Mouse (Mus musculus): ENCODE results near the gene Pcyt1a. TPM values are rescaled to one million over a fixed set of nuclear protein-coding genes. Genes with fewer than 3 reads are reported as not detected.

Gene Pcyt1a
- polyA plus RNA-seq, 1 experiment from 2014 or later = 48.8 TPM

DNA sequence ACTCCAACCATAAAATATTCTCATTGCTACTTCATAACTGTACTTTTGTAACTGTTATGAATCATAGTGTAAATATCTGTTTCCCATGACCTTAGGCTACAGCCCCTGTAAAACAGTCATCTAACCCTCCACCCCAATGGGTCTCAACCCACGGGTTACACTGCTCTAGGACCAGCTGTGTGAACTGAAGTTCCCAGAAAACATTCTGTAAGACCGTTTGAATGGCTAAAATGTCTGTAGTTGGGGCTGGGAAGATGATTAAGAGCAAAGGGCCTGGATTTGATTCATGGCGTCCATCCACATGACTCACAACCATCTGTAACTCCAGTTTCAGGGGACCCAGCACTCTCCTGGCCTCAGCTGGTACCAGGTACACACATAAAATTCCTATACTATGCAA, 32.5 kb upstream of the Pcyt1a start:
- Histone ChIP-seq H3K9ac (replicated peaks; ENCODE audit: low read depth, low read length) (no peak overlapping the region), H3K4me2 (ENCODE audit: low read length) (no peak overlapping the region), H3K27me3 (replicated peaks; ENCODE audit: control insufficient read depth, insufficient read depth, low read length) (no peaks in the 10 kb centered on the region), H3K9me3 (ENCODE audit: control insufficient read depth, low read length) (no peaks in the 10 kb centered on the region), H3K4me3 (replicated peaks; ENCODE audit: low read length) (no peak overlapping the region), H3K4me1 (replicated peaks; ENCODE audit: control insufficient read depth, insufficient read depth, low read length) (no peaks in the 10 kb centered on the region), H3K27ac (ENCODE audit: low read length) (no peak overlapping the region), H3K36me3 (ENCODE audit: control insufficient read depth, insufficient read depth) (no peaks in the 10 kb centered on the region)
- ATAC-seq = no peak
- 75% methylated on average over 3 of the region's 3 CpGs for WGBS

DNA sequence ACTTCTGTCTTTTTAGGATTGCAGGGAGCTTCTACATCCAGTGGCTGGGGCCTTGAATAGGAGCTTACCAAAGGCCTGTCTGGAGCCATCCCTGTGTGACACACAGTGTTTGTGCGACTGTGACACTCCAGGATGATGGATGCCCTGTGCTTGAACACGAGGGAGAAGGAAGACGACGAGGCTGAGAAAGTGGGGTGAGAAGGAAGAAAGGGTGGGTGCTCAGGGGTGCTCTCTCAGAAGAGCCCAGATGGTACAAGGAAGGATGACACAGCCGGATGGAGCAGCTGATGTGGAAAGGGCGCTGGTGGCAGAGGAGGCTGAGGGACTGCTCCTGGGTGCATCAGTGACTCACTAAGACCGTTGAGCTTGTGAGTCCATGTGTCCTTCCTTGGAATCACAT, 30.5 kb upstream of the Pcyt1a start, which contains the start of gene Tm4sf19:
Gene Tm4sf19, plus strand, starts transcription at position 240 of the 400 bp plus-strand sequence.
- no peak within 1 kb of the TSS for H3K4me3 ChIP-seq (replicated peaks; ENCODE audit: low read length)
- no peaks in the 10 kb centered on the region for H3K36me3 ChIP-seq (ENCODE audit: control insufficient read depth, insufficient read depth)
- no peak within 1 kb of the TSS for H3K27ac ChIP-seq (ENCODE audit: low read length)
- H3K4me1 ChIP-seq (replicated peaks; ENCODE audit: control insufficient read depth, insufficient read depth, low read length) = no peaks in the 10 kb centered on the region
- H3K9me3 ChIP-seq (ENCODE audit: control insufficient read depth, low read length) = no peaks in the 10 kb centered on the region
- H3K27me3 ChIP-seq (replicated peaks; ENCODE audit: control insufficient read depth, insufficient read depth, low read length) = no peaks in the 10 kb centered on the region
- ATAC-seq = no peak
- no peak within 1 kb of the TSS for H3K4me2 ChIP-seq (ENCODE audit: low read length)
- WGBS = 90% methylated on average over 7 of the region's 7 CpGs
- no peak within 1 kb of the TSS for H3K9ac ChIP-seq (replicated peaks; ENCODE audit: low read depth, low read length)

DNA sequence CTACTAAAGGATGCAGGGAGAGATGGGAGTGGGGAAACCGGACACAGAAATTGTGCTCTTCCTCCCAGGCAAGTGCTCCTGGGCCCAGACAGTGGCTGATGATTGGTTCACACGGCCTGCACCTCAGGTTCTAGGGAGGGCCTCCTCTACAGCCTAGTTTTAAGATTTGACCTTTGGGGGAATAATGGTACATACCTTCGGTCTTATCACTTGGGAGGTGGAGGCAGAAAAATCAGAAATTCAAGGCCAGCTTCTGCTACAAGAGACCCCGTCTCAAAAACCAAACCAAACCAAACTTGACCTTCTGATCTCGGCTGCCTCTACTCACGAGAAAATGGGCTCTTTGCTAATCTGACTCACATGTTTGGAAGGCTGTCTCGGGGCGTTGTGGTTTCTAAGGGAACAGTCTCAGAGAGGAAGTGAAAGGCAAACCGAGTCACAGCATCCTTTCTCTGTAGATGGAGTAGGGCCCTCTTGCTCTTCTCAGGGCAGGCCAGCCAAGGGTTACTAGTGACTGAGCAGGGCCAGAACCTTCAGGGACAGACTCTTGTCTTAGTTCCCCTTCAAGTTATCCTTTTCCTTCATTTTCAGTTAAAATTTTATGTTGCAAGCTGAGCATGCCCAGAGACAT, 29.3 kb upstream of the Pcyt1a start:
- H3K4me2 ChIP-seq (ENCODE audit: low read length) = no peak overlapping the region
- 84% methylated on average over 9 of the region's 9 CpGs for WGBS
- ATAC-seq = no peak
- no peaks in the 10 kb centered on the region for H3K4me1 ChIP-seq (replicated peaks; ENCODE audit: control insufficient read depth, insufficient read depth, low read length)
- no peaks in the 10 kb centered on the region for H3K27me3 ChIP-seq (replicated peaks; ENCODE audit: control insufficient read depth, insufficient read depth, low read length)
- H3K27ac ChIP-seq (ENCODE audit: low read length) = no peak overlapping the region
- H3K36me3 ChIP-seq (ENCODE audit: control insufficient read depth, insufficient read depth) = no peaks in the 10 kb centered on the region
- H3K9me3 ChIP-seq (ENCODE audit: control insufficient read depth, low read length) = no peaks in the 10 kb centered on the region
- no peak overlapping the region for H3K9ac ChIP-seq (replicated peaks; ENCODE audit: low read depth, low read length)
- H3K4me3 ChIP-seq (replicated peaks; ENCODE audit: low read length) = no peak overlapping the region

DNA sequence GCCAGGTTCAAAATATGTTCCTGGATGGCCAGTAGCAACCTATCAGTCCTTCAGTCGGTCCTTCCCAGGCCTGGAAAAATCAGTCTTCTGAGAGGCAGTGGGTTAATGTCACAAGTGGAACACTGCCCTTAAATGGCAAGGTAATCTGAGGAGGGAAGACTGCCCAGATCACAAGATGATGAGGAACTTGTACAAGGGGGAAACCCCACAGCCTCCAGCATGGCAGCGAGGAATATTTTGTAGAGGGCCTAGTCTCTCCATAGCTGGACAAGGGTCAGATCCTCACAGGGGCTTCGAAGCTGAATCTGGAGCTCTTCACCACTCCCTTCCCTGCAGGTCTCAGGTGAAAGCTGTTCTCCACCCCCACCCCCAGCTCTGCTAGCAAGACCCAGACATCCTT, 27.9 kb upstream of the Pcyt1a start:
- no peak for ATAC-seq

DNA sequence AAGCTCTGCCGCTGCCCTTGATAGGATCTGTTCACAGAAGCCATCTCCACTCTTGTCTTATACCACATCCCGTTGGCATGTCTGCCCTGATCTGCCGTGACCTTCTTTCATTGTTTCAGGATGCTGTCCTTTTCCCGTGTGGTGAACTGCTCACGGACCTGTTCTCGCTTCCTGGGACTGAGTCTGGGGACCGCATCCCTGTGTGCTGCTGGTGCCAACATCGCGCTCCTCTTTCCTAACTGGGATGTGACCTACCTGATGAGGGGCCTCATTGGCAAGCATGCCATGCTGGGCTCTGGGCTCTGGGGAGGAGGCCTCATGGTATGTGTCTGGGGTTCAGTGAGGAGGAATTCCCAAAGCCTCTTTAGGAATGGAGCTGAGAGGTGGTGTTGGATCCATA, 25.0 kb upstream of the Pcyt1a start:
- H3K4me1 ChIP-seq (replicated peaks; ENCODE audit: control insufficient read depth, insufficient read depth, low read length) = no peaks in the 10 kb centered on the region
- no peaks in the 10 kb centered on the region for H3K36me3 ChIP-seq (ENCODE audit: control insufficient read depth, insufficient read depth)
- WGBS = 91% methylated on average over 9 of the region's 9 CpGs
- H3K27me3 ChIP-seq (replicated peaks; ENCODE audit: control insufficient read depth, insufficient read depth, low read length) = no peaks in the 10 kb centered on the region
- no peaks in the 10 kb centered on the region for H3K9me3 ChIP-seq (ENCODE audit: control insufficient read depth, low read length)
- no peak overlapping the region for H3K4me3 ChIP-seq (replicated peaks; ENCODE audit: low read length)
- H3K27ac ChIP-seq (ENCODE audit: low read length) = no peak overlapping the region
- no peak overlapping the region for H3K9ac ChIP-seq (replicated peaks; ENCODE audit: low read depth, low read length)
- no peak overlapping the region for H3K4me2 ChIP-seq (ENCODE audit: low read length)
- no peak for ATAC-seq

More for the DNA sequence above, 27.9 kb upstream of the Pcyt1a start:
- Histone ChIP-seq H3K27me3 (replicated peaks; ENCODE audit: control insufficient read depth, insufficient read depth, low read length) (no peaks in the 10 kb centered on the region), H3K27ac (ENCODE audit: low read length) (no peak overlapping the region), H3K4me1 (replicated peaks; ENCODE audit: control insufficient read depth, insufficient read depth, low read length) (no peaks in the 10 kb centered on the region), H3K9ac (replicated peaks; ENCODE audit: low read depth, low read length) (no peak overlapping the region), H3K4me3 (replicated peaks; ENCODE audit: low read length) (no peak overlapping the region), H3K4me2 (ENCODE audit: low read length) (no peak overlapping the region), H3K36me3 (ENCODE audit: control insufficient read depth, insufficient read depth) (no peaks in the 10 kb centered on the region), H3K9me3 (ENCODE audit: control insufficient read depth, low read length) (no peaks in the 10 kb centered on the region)
- 86% methylated on average over 3 of the region's 3 CpGs for WGBS

DNA sequence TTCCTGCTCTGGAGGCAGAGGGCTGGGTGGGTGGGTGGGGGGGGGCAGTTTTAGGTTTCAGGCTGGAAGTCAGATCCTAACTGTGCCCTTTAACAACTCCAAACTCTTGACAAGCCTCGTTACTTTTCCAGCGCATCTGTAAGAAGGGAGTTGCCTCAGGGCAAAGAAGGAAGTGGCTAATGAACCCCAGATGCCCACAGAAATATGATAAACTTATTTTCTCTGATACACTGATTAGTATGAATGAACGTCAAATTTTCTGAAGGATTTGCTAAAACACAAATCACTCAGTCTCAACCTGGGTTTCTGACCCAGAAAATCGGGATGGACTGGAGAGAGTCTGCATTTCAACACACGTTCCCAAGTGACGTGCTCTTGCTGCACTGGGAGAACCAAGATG, 24.1 kb upstream of the Pcyt1a start:
- Histone ChIP-seq H3K27ac (ENCODE audit: low read length) (no peak overlapping the region), H3K4me1 (replicated peaks; ENCODE audit: control insufficient read depth, insufficient read depth, low read length) (no peaks in the 10 kb centered on the region), H3K36me3 (ENCODE audit: control insufficient read depth, insufficient read depth) (no peaks in the 10 kb centered on the region), H3K9me3 (ENCODE audit: control insufficient read depth, low read length) (no peaks in the 10 kb centered on the region), H3K9ac (replicated peaks; ENCODE audit: low read depth, low read length) (no peak overlapping the region), H3K4me3 (replicated peaks; ENCODE audit: low read length) (no peak overlapping the region), H3K4me2 (ENCODE audit: low read length) (no peak overlapping the region), H3K27me3 (replicated peaks; ENCODE audit: control insufficient read depth, insufficient read depth, low read length) (no peaks in the 10 kb centered on the region)
- WGBS = 77% methylated on average over 6 of the region's 6 CpGs
- ATAC-seq = no peak

DNA sequence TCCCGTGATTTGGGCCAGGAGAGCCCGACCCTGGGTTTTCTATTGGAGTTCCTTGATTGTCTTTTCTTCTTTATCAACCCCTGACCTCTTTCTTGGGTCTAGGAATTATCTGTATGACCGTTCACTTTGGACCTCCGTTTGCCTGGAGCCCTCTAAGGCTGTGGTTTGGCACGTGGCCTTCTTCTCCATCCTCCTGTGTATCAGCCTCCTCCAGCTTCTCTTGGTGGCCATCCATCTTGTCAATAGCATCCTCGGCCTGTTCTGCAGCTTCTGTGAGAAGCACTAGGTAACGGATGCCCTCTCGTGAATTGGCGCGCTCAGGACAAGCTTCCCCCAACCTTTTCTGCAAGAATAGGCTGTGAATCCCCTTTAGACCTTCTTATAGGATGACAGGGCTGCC, 23.0 kb upstream of the Pcyt1a start:
- no peaks in the 10 kb centered on the region for H3K4me1 ChIP-seq (replicated peaks; ENCODE audit: control insufficient read depth, insufficient read depth, low read length)
- no peak overlapping the region for H3K4me2 ChIP-seq (ENCODE audit: low read length)
- 86% methylated on average over 10 of the region's 10 CpGs for WGBS
- no peak overlapping the region for H3K27ac ChIP-seq (ENCODE audit: low read length)
- no peak overlapping the region for H3K4me3 ChIP-seq (replicated peaks; ENCODE audit: low read length)
- H3K36me3 ChIP-seq (ENCODE audit: control insufficient read depth, insufficient read depth) = no peaks in the 10 kb centered on the region
- no peaks in the 10 kb centered on the region for H3K27me3 ChIP-seq (replicated peaks; ENCODE audit: control insufficient read depth, insufficient read depth, low read length)
- no peak overlapping the region for H3K9ac ChIP-seq (replicated peaks; ENCODE audit: low read depth, low read length)
- H3K9me3 ChIP-seq (ENCODE audit: control insufficient read depth, low read length) = no peaks in the 10 kb centered on the region
- ATAC-seq = no peak

DNA sequence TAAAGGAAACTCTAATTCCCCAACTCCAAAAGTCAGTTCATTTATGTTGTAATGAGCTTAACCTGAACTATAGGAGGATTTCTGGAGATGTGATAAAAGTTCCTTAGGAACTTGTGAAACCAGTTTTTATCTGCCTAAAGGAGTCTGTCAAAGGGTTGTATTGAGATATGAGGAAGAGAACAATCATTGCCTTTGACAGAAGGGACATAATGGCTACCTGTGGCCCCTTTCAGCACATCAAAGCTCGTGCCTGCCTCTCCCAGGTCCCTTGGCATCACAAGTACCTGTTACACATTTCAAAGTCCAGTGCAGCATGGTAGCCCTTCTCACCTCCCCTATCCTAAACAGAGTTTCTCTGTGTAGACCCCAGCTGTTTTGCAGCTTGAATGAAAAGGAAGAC, 13.3 kb upstream of the Pcyt1a start:
- WGBS = 62% methylated on average over 1 of the region's 1 CpGs
- Histone ChIP-seq H3K9me3 (ENCODE audit: control insufficient read depth, low read length) (no peaks in the 10 kb centered on the region), H3K4me2 (ENCODE audit: low read length) (no peak overlapping the region), H3K9ac (replicated peaks; ENCODE audit: low read depth, low read length) (no peak overlapping the region), H3K27ac (ENCODE audit: low read length) (no peak overlapping the region), H3K4me3 (replicated peaks; ENCODE audit: low read length) (no peak overlapping the region), H3K27me3 (replicated peaks; ENCODE audit: control insufficient read depth, insufficient read depth, low read length) (no peaks in the 10 kb centered on the region), H3K4me1 (replicated peaks; ENCODE audit: control insufficient read depth, insufficient read depth, low read length) (peaks cover 10% of the 10 kb centered on the region), H3K36me3 (ENCODE audit: control insufficient read depth, insufficient read depth) (no peaks in the 10 kb centered on the region)
- no peak for ATAC-seq

DNA sequence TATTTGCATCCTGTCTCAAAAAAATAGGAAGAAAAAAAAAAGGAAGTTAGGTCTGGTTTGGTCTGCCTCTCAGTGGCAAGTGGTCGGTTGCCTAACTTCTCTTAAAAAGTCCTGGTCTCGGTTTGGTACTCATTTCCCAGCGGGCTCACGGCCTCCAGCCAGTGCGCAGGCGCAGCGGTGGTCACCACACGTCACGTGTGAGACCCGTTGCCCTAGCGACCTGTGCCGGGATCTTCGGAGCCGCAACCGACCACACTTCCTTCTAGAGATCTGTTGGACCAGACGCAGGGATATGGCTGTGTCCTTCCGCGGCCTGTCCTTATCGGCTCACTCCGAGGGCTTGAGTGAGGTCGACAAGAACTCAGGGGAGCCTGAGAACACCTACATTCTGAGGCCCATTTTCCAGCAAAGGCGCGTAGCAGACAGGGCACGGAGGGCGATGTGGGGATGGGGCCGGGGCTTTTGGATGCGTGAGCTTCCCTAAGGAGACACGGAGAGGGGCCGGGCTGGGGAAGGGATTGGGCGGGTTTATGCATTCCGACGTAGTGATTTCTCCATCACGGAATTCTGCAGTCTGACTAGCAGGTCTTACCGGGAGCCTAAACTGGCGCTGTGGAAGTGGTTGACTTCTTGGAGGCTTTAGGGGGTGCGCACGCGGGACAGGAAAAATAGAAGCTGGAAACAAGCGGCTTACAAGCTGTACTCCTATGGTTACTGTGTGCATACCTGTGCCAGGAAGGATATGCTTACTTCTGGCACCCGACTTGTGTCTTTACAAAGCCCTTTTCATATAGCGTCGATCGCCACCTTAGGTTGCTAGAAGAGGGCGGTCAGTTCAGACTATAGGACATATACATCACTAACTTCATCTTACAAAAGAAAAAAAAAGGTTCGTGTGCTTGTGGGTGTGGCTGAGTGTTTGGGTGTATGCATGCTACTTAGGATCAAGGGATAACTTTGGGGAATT, 10.9 kb upstream of the Pcyt1a start, which contains the start of gene Tctex1d2:
Gene Tctex1d2, plus strand, starts transcription at position 186 of the 967 bp plus-strand sequence.
- no peaks in the 10 kb centered on the region for H3K36me3 ChIP-seq (ENCODE audit: control insufficient read depth, insufficient read depth)
- H3K9ac ChIP-seq (replicated peaks; ENCODE audit: low read depth, low read length) = peak within 1 kb of the TSS; percentile 76
- ATAC-seq = peak; percentile 95
- H3K27me3 ChIP-seq (replicated peaks; ENCODE audit: control insufficient read depth, insufficient read depth, low read length) = no peaks in the 10 kb centered on the region
- H3K27ac ChIP-seq (ENCODE audit: low read length) = peak within 1 kb of the TSS; percentile 85
- peak within 1 kb of the TSS; percentile 81 for H3K4me2 ChIP-seq (ENCODE audit: low read length)
- 1% methylated on average over 45 of the region's 45 CpGs for WGBS
- peak within 1 kb of the TSS; percentile 70 for H3K4me3 ChIP-seq (replicated peaks; ENCODE audit: low read length)
- peaks cover 10% of the 10 kb centered on the region for H3K4me1 ChIP-seq (replicated peaks; ENCODE audit: control insufficient read depth, insufficient read depth, low read length)
- no peaks in the 10 kb centered on the region for H3K9me3 ChIP-seq (ENCODE audit: control insufficient read depth, low read length)
